Mouse (Mus musculus): Measurements from ENCODE around the gene Cyb5r2. TPM values are rescaled to one million over a fixed set of nuclear protein-coding genes. Genes with fewer than 3 reads are reported as not detected.

Gene Cyb5r2
- not detected for total RNA-seq (2021)

GRCm38 (mm10) chr7:107757308-107758151, at the start of gene Cyb5r2:
Gene Cyb5r2, minus strand, starts transcription at chr7:107758032.
- intact Hi-C loops (cut with DNase I) = no loop called here
- no peak for DNase-seq (ENCODE audit: low spot score)

GRCm38 (mm10) chr7:107802138-107802537, 44.3 kb upstream of the Cyb5r2 start:
- DNase-seq (ENCODE audit: low spot score) = no peak
- intact Hi-C loops (cut with DNase I) = no loop called here

GRCm38 (mm10) chr7:107801108-107801507, 43.3 kb upstream of the Cyb5r2 start, which contains the start of gene Ovch2:
Gene Ovch2, minus strand, starts transcription at chr7:107801208.
- no peak for DNase-seq (ENCODE audit: low spot score)

GRCm38 (mm10) chr7:107796500-107796899, 38.7 kb upstream of the Cyb5r2 start:
- intact Hi-C loops (cut with DNase I) = no loop called here
- DNase-seq (ENCODE audit: low spot score) = no peak

More at GRCm38 (mm10) chr7:107801108-107801507, 43.3 kb upstream of the Cyb5r2 start, which contains the start of gene Ovch2:
- intact Hi-C loops (cut with DNase I) = no loop called here

GRCm38 (mm10) chr7:107787977-107788620, 30.3 kb upstream of the Cyb5r2 start:
- DNase-seq (ENCODE audit: low spot score) = no peak
- intact Hi-C loops (cut with DNase I) = no loop called here

- no peak for DNase-seq (ENCODE audit: low spot score)
Observed at GRCm38 (mm10) chr7:107779611-107780010, 21.8 kb upstream of the Cyb5r2 start.

GRCm38 (mm10) chr7:107778216-107778615, 20.4 kb upstream of the Cyb5r2 start:
- intact Hi-C loops (cut with DNase I) = loop anchor here (2.0 to 5.0 kb wide), 2 partner anchors 29 to 561 kb away; no protein-coding TSS in a partner anchor
- no peak for DNase-seq (ENCODE audit: low spot score)

More at GRCm38 (mm10) chr7:107779611-107780010, 21.8 kb upstream of the Cyb5r2 start:
- intact Hi-C loops (cut with DNase I) = loop anchor here (1.0 to 5.0 kb wide), 3 partner anchors 31 to 562 kb away; no protein-coding TSS in a partner anchor

- DNase-seq (ENCODE audit: low spot score) = no peak
- intact Hi-C loops (cut with DNase I) = no loop called here
Observed at GRCm38 (mm10) chr7:107770812-107771211, 13.0 kb upstream of the Cyb5r2 start.

GRCm38 (mm10) chr7:107756748-107757147, 1.1 kb downstream of the Cyb5r2 start:
- no peak for DNase-seq (ENCODE audit: low spot score)
- intact Hi-C loops (cut with DNase I) = no loop called here

GRCm38 (mm10) chr7:107755905-107756304, 1.9 kb downstream of the Cyb5r2 start:
- intact Hi-C loops (cut with DNase I) = no loop called here
- no peak for DNase-seq (ENCODE audit: low spot score)

GRCm38 (mm10) chr7:107752031-107752520, 5.8 kb downstream of the Cyb5r2 start:
- DNase-seq (ENCODE audit: low spot score) = no peak
- intact Hi-C loops (cut with DNase I) = no loop called here

GRCm38 (mm10) chr7:107749721-107750120, 8.1 kb downstream of the Cyb5r2 start:
- intact Hi-C loops (cut with DNase I) = loop anchor here (2.0 to 10.0 kb wide), 2 partner anchors 29 to 1275 kb away; no protein-coding TSS in a partner anchor
- DNase-seq (ENCODE audit: low spot score) = no peak

GRCm38 (mm10) chr7:107749270-107749669, 8.6 kb downstream of the Cyb5r2 start:
- intact Hi-C loops (cut with DNase I) = loop anchor here (2.0 to 10.0 kb wide), 2 partner anchors 30 to 1276 kb away; no protein-coding TSS in a partner anchor
- DNase-seq (ENCODE audit: low spot score) = no peak

GRCm38 (mm10) chr7:107747954-107748353, 9.9 kb downstream of the Cyb5r2 start:
- no peak for DNase-seq (ENCODE audit: low spot score)

GRCm38 (mm10) chr7:107747476-107747875, 10.4 kb downstream of the Cyb5r2 start:
- DNase-seq (ENCODE audit: low spot score) = no peak
- intact Hi-C loops (cut with DNase I) = loop anchor here (10.0 kb wide), 1 partner anchor 1277 kb away; no protein-coding TSS in a partner anchor

More at GRCm38 (mm10) chr7:107747954-107748353, 9.9 kb downstream of the Cyb5r2 start:
- intact Hi-C loops (cut with DNase I) = loop anchor here (1.0 to 10.0 kb wide), 3 partner anchors 31 to 1277 kb away; no protein-coding TSS in a partner anchor

- no peak for DNase-seq (ENCODE audit: low spot score)
- intact Hi-C loops (cut with DNase I) = loop anchor here (10.0 kb wide), 1 partner anchor 1279 kb away; no protein-coding TSS in a partner anchor
Observed at GRCm38 (mm10) chr7:107746036-107746435, 11.8 kb downstream of the Cyb5r2 start.

GRCm38 (mm10) chr7:107745111-107745510, 12.7 kb downstream of the Cyb5r2 start:
- no peak for DNase-seq (ENCODE audit: low spot score)
- intact Hi-C loops (cut with DNase I) = loop anchor here (10.0 kb wide), 1 partner anchor 1280 kb away; no protein-coding TSS in a partner anchor

GRCm38 (mm10) chr7:107744454-107744853, 13.4 kb downstream of the Cyb5r2 start:
- no peak for DNase-seq (ENCODE audit: low spot score)
- intact Hi-C loops (cut with DNase I) = loop anchor here (10.0 kb wide), 1 partner anchor 1280 kb away; no protein-coding TSS in a partner anchor

GRCm38 (mm10) chr7:107742963-107743465, 14.8 kb downstream of the Cyb5r2 start:
- no peak for DNase-seq (ENCODE audit: low spot score)
- intact Hi-C loops (cut with DNase I) = loop anchor here (10.0 kb wide), 1 partner anchor 1282 kb away; no protein-coding TSS in a partner anchor

GRCm38 (mm10) chr7:107738726-107739125, 19.1 kb downstream of the Cyb5r2 start:
- intact Hi-C loops (cut with DNase I) = no loop called here
- no peak for DNase-seq (ENCODE audit: low spot score)

All from heart, postnatal 25 days (tissue).